Mouse (Mus musculus) embryonic fibroblast, embryonic 13.5 days (primary cell): Measurements from ENCODE around the gene Asf1b.

Source experiments
- CTCF ChIP-seq: IDR thresholded peaks from 2 replicates; pipeline ENCODE4 v1.5.1; 2011; ENCODE audit warnings: mild to moderate bottlenecking, control low read depth, low read length, moderate library complexity, borderline replicate concordance; ENCODE audit not compliant: insufficient read depth
- POLR2A ChIP-seq: IDR thresholded peaks from 2 replicates; pipeline ENCODE4 v1.6.1; 2011; ENCODE audit warnings: low read depth, mild to moderate bottlenecking, control low read depth, low read length, moderate library complexity

GRCm38 (mm10) chr8:83922727-83923126 is 32.6 kb upstream of the Asf1b start:
- no peak for TF ChIP-seq CTCF
- TF ChIP-seq POLR2A = no peak
